Mouse (Mus musculus): ENCODE data around the gene Ankrd33. TPM values are rescaled to one million over a fixed set of nuclear protein-coding genes. Genes with fewer than 3 reads are reported as not detected.
A peak's percentile ranks its signal among the peaks of the same experiment; 100 is the strongest.

Ankrd33 gene
- total RNA-seq (2021) = not detected

DNA sequence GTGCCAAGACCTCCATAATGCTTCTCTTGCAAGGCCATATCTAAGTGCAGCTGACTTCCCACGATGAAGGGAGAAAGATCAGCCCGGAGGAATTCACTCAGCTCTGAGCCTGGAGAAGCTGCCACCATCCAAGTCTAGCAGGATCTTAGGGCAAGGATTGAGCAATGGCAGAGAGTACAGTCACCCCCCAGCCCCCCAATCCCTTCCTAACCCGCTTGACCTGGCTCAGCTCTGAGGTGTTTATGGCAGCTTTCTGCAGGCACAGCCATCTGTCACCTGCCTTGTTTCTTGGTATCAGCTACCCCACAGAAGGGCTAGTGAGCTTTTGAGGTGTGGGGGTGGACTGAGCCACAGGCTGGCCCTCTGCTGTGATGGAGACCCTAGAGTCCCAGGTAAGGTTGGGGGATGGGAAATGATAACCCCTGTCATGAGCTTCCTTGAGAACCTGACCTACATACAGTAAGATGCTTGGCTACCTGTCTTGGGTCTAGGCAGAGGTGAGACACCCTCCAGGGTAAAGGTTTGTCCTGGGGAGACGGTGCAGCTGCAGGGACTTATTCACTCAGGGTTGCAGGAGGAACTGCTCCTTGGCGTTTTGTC lies at the start of gene Ankrd33:
Gene Ankrd33, plus strand, starts transcription at position 245 of the 600 bp plus-strand sequence.
- no peak for DNase-seq

- no peak for DNase-seq
These were observed 49.1 kb upstream of the Ankrd33 start for GRCm38 (mm10) chr15:101066364-101066847.

DNA sequence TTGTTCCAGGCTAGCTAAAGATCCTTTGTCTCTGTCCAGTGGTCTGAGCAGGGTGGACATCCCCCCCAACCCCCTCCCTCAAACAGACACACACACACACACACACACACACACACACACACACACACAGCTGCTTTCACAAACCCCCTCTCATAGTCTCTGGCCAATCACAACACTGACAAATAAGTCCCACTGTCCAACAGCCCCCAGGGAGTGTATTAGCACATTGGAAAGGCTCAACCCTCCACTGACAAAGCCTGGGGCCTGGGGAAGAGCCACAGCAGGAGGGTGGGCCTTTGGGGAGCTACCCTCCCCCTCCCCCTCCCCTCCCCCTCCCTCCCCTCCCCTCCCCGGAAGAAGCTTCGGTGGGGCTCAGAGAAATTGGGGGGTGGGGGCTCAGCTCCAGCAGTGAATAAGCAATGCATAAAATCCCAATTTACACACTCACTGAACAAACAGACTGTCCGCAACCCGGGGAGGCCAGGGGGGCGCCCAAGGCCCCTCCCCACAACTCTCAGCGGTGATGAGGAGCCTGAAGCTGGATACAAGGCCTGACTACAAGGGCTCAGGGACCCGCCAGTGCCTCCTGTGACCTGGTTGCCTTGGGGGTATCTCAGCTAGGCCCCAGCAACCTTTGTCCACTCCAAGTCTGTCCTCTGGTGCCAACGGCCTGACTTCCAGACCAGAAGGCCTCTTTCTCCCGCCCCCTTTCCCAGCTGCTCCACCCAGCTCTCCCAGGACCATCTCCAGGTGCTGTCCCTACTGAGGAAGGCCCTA lies 48.4 kb upstream of the Ankrd33 start:
- DNase-seq = no peak

DNA sequence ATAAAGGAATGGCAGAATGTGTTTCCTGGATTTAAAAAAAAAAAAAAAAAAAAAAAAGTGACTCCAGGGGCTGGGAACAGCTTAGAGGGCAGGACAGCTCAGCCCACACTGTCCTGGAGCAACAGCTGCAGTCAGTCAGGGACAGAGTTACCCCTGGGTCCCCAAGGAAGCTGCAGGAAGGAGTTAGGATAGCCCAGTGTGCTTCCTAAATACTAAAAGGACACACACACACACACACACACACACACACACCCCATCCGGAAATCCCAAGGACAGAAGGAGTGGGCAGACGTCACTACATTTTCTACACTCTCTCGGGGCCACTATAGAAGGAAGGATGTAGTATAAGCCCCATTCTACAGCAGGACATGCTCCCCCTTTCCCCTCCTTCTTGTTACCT lies 47.5 kb upstream of the Ankrd33 start:
- no peak for DNase-seq

DNA sequence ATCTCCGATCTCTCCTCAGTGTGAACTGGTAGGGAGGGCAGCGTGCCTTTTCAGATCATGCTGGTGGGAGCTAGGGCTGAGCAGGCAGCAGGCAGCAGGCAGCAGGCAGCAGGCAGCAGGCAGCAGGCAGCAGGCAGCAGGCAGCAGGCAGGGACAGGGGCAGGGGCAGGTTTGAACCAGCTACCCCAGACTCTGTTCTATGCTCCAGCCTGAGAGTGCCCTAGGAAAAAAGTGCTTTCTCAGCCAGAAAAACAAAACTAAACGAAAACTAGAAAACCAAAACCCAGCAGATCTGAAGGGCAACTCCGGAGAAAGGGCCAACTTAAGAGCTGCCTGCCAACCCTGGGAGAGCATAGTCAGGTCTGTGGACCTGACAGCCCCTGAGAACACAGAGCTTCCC lies 46.9 kb upstream of the Ankrd33 start:
- DNase-seq = no peak

GRCm38 (mm10) chr15:101069641-101070190 lies 45.8 kb upstream of the Ankrd33 start:
- DNase-seq = no peak

- DNase-seq = no peak
These were observed 44.8 kb upstream of the Ankrd33 start for GRCm38 (mm10) chr15:101070762-101071161.

GRCm38 (mm10) chr15:101072736-101073135 lies 42.8 kb upstream of the Ankrd33 start:
- DNase-seq = no peak

GRCm38 (mm10) chr15:101074067-101074466 lies 41.5 kb upstream of the Ankrd33 start:
- no peak for DNase-seq

- DNase-seq = no peak
These were observed 40.4 kb upstream of the Ankrd33 start for GRCm38 (mm10) chr15:101075150-101075549.

GRCm38 (mm10) chr15:101075656-101076055 lies 39.9 kb upstream of the Ankrd33 start:
- no peak for DNase-seq

DNA sequence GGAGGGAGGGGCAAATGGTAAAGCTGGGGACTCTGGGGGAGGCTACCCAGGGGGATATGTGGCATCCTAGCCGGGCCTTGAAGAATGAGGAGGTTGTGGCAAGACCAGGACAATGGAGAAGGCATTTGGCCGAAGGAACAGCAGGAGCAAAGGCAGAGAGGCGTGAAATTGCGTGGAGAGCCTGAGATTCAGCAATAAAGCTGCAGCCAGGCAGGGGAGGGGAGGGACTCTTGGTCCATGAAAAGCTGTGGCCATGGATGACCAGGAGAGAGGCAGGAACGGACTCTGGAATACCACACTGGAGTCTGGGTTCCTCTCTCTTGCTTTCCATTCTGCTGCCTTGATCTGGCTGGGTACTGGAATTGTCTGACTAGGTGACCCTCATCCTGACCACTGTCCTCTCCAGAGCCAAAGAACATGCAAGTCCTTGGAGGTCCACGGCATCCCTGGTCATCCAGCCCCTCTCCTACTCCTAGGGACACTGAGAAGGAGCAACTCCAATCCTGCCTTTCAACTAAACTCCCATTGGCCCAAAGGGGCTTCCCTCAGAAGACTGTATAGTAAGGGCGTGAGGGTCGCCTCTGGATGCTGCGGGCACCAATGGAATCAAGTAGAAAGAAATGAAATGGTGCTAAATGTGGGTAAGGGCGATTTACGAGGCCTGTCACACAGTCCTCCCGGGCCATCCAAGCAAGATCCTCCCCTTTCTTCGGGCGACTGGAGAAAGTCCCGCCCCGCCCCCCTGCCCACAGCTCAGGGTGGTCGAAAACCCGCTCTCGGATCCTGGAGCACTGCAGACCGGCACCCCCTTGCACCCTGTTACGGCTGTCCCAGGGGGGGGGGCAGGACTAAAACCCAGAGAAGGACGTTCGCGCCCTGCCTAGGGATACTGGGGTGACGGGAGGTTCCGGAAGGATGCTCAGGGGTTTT lies 39.2 kb upstream of the Ankrd33 start:
- DNase-seq = no peak

GRCm38 (mm10) chr15:101077001-101077812 lies 38.3 kb upstream of the Ankrd33 start:
- no peak for DNase-seq

- no peak for DNase-seq
These were observed 37.5 kb upstream of the Ankrd33 start, which contains the start of gene Fignl2 for GRCm38 (mm10) chr15:101077813-101078730. Gene Fignl2, minus strand, starts transcription at chr15:101078567.

GRCm38 (mm10) chr15:101078731-101079156 lies 36.8 kb upstream of the Ankrd33 start:
- peak; percentile 69 to 73 for DNase-seq

GRCm38 (mm10) chr15:101080031-101080520 lies 35.5 kb upstream of the Ankrd33 start:
- DNase-seq = no peak

- DNase-seq = no peak
These were observed 34.5 kb upstream of the Ankrd33 start for GRCm38 (mm10) chr15:101081035-101081548.

DNA sequence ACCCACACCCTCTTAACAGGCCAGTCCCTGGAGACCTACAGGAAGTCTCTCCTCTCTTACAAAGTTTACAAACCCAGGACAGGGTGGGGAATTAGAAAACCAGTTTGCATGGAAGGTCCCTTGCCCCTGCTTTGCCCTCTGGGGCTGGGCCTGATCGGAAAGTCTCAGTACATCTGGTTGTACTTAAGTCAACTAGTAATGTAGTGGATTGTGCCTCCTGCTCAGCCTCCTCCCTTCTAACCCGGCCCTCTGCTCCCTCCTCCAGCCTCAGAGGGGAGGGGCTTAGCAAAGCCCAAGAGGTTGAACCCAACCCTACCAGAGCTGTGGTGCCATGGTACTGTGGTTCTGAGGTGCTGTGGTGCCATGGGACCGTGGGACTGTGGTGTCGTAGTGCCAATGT lies 33.3 kb upstream of the Ankrd33 start:
- DNase-seq = no peak

- no peak for DNase-seq
These were observed 31.1 kb upstream of the Ankrd33 start for GRCm38 (mm10) chr15:101084499-101084898.

DNA sequence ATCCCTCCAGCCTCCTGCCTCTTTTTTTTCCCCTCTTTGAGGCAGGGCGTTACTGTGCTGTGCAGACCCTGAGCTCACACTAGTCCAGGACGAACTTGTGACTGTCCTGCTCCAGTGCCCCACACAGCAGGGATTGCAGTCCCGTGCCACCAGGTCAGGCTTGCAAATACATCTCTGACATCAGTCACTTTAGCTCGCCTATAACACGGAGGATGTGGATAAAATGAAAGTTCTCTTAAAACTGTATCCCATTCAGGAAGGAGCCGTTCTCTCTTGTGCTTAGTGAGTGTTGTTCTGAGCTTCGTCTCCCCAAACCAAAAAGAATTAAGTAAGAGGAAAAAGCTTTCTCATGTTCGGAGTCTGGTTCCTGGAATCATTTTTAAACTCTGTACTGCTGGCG lies 29.1 kb upstream of the Ankrd33 start:
- no peak for DNase-seq

Data from layer of hippocampus, postnatal 36 days (tissue).